Mouse (Mus musculus) thymus, adult 2 months (tissue): ENCODE measurements around the gene Enox1.

Experiments used
- CTCF ChIP-seq: fragments of 200-500 bp; IDR thresholded peaks from 2 replicates; pipeline ENCODE4 v1.5.1; 2012; ENCODE audit warnings: mild to moderate bottlenecking, control low read depth, low read length, moderate library complexity, borderline replicate concordance; ENCODE audit not compliant: control insufficient read depth, poor library complexity, insufficient read depth; ENCODE audit errors: extremely low read depth
- POLR2A ChIP-seq: fragments of 200-500 bp; IDR thresholded peaks from 2 replicates; pipeline ENCODE4 v1.6.1; 2012; ENCODE audit warnings: mild to moderate bottlenecking, low read length, control low read depth, moderate library complexity; ENCODE audit not compliant: control insufficient read depth, poor library complexity, insufficient read depth; ENCODE audit errors: extremely low read depth

DNA sequence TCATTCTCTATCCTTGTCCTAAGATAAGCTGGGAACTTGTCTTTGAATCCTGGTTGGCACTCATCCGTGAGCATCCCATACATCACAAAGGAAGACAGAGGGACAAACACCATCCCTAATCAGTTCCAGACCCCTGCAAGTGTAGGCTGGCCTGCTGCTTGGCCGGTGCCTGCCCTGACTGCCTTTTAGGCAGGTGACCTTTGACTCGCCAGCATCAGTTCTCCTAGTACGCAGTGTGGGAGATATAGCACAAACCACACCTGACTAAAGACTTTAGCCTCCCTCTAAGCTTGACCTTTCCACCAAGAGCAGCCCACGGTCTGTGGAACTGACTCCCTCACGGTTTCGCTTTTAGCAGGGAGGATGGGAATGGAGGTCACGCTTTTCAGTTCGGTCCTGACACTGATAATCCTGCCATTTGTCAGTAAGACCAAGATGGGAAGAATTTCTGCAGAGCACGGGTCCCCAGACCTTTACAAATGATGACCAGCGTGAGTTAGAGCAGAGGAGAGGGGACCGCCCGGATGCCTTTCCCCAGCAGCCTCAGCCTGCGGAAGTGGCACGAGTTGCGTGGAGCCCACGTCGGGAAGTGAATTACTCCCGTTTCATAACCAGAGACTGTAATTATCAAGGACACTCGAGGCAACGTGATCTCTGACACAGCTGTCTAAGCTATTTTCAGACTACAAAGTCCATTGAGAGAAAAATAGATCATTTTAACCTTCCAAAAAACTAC lies 550.1 kb downstream of the Enox1 start:
- no peak for TF ChIP-seq CTCF
- TF ChIP-seq POLR2A = no peak
